Mouse (Mus musculus) bone marrow, adult 2 months (tissue): ENCODE results near the gene Gpr176. TPM values are rescaled to one million over a fixed set of nuclear protein-coding genes. Genes with fewer than 3 reads are reported as not detected.
"Not testable (repeated sequence)": the region's sequence is repeated elsewhere in the genome, so short reads cannot be mapped to it uniquely, and the experiment has no call there.

ENCODE experiments used
- H3K27ac ChIP-seq: fragments of 200-500 bp; 2 replicates; pipeline ENCODE4 v1.5.1; 2012; ENCODE audit warnings: low read depth, mild to moderate bottlenecking, control low read depth, inconsistent platforms, low read length; ENCODE audit not compliant: control insufficient read depth, poor library complexity, insufficient read depth
- H3K4me1 ChIP-seq: fragments of 200-500 bp; 2 replicates; pipeline ENCODE4 v1.6.1; 2011; ENCODE audit warnings: low read length; ENCODE audit not compliant: control insufficient read depth, insufficient read depth
- H3K4me3 ChIP-seq: fragments of 200-500 bp; replicated peaks from 2 replicates; pipeline ENCODE3; 2011; ENCODE audit warnings: mild to moderate bottlenecking, low read depth, low read length, control low read depth; ENCODE audit not compliant: control insufficient read depth
- CTCF ChIP-seq: fragments of 200-500 bp; IDR thresholded peaks from 2 replicates; pipeline ENCODE4 v1.5.1; 2011; ENCODE audit warnings: low read length, control low read depth; ENCODE audit not compliant: control insufficient read depth, insufficient read depth
- POLR2A ChIP-seq: fragments of 200-500 bp; IDR thresholded peaks from 2 replicates; pipeline ENCODE4 v1.6.1; 2011; ENCODE audit warnings: low read depth, mild to moderate bottlenecking, control low read depth, low read length, borderline replicate concordance; ENCODE audit not compliant: control insufficient read depth
- WGBS: fragments of 180-500 bp; shearing (Covaris S2); methylation state at CpG from one replicate; pipeline ENCODE4 v1.1.7; 2018; 5-methylcytosine and 5-hydroxymethylcytosine counted together
- polyA plus RNA-seq: library from polyadenylated mRNA; stranded (reverse); fragments of >200 nt; gene quantifications from 2 replicates; pipeline ENCODE4 v1.2.4, GENCODE M21; 2011; ENCODE audit warnings: low replicate concordance; ENCODE audit not compliant: missing spikeins, insufficient read depth, insufficient read length

Gene Gpr176
- polyA plus RNA-seq, 1 experiment: not detected

- H3K27ac ChIP-seq: no peak overlapping the region
- no peak for TF ChIP-seq CTCF
- TF ChIP-seq POLR2A: no peak
- no peaks in the 10 kb centered on the region; the same call in 1 of the 2 replicates for H3K4me1 ChIP-seq
- H3K4me3 ChIP-seq: no peak overlapping the region
- 89% methylated on average over 5 of the region's 5 CpGs for WGBS
Observed at GRCm38 (mm10) chr2:118293583-118293982, 79.6 kb downstream of the Gpr176 start.

DNA sequence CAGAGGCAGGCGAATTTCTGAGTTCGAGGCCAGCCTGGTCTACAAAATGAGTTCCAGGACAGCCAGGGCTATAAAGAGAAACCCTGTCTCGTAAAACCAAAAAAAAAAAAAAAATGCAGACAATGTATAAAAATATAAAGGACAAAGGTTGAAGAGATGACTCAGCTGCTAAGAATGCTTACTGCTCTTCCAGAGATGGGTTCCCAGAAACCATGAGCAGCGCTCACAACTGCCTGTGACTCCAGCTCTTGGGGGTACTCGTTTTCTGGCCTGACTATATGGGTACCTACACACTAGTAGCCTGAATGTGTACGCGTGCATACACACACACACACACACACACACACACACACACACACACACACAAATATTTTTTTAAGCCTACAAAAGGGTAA, 84.2 kb downstream of the Gpr176 start:
- 74% methylated on average over 7 of the region's 7 CpGs for WGBS
- H3K4me3 ChIP-seq: not testable (repeated sequence)

DNA sequence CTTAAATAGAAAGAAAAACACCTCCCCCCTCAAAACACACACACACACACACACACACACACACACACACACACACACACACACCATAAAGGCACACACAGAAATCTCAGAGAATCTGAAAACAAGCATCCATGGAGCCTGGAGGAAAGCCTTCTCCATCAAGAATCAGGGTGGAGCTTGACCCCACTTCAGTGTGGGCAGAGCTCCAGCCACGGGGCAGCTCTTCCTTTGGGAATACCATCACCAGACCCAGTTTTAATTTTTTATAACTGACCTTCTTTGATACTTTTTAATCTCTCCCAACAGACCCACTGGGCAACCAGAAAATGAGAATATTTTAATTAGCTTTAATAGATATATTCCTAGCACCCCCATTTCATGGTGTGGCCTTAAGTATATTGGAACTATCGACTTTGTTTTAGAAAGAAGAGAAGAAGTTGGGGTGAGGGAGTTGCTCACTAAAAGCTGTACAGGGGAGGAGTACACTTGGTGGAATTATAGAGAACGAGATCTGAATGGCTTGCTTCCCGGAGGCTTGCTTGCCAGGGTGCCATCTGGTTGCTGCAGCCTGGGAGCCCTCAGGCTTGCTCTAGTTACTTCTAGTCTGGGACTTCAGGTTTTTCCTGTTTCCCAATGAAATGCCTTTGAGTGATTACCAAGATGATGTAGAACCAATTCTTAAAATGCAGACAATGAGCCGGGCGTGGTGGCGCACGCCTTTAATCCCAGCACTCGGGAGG, 84.7 kb downstream of the Gpr176 start:
- TF ChIP-seq POLR2A (no peak), CTCF (no peak)
- Histone ChIP-seq H3K4me1 (no peaks in the 10 kb centered on the region), H3K27ac (no peak overlapping the region), H3K4me3 (no peak overlapping the region)
- 81% methylated on average over 9 of the region's 9 CpGs for WGBS

More for the DNA sequence above, 84.2 kb downstream of the Gpr176 start:
- H3K4me1 ChIP-seq, H3K27ac ChIP-seq: not testable (repeated sequence)

DNA sequence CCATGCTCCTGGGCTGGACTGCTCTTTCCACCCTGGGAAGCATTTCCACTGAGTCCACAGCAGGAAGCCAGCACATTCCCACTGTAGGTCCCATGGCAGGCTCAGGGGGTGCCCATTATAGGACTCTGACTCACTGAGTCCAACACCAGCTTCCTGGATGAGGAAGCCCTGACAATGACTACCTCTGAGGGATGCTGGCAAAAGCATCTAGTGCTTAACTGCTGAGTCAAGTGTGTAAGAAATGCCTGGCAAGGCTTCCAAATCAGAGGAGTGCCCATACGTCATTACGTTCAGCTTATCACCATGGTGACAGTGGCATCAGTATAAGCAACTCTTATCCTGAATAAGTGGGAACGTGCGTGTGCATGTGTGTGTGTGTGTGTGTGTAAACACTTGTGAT, 85.5 kb downstream of the Gpr176 start:
- no peak for TF ChIP-seq CTCF
- no peak for TF ChIP-seq POLR2A
- no peak overlapping the region for H3K4me3 ChIP-seq
- 85% methylated on average over 4 of the region's 4 CpGs for WGBS
- H3K27ac ChIP-seq: no peak overlapping the region
- no peaks in the 10 kb centered on the region for H3K4me1 ChIP-seq

DNA sequence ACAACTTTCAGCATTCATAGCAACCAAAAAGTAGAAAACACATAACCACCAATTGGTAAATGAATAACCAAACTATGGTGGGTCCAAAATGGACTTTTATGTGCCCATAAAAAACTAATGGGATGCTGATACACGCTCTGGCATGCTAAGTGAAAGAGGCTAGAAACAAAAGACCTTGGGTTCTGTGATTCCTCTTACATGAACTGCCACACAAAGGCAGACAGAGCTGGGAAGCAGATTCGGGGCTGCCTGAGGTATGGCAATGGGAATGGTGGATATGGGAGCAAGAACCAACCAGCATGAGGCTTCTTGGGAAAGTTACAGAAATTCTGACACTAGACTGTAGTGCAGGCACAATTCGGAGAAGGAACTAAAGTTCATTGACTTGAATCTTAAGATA, 90.8 kb downstream of the Gpr176 start:
- no peak overlapping the region for H3K4me3 ChIP-seq
- TF ChIP-seq POLR2A (no peak), CTCF (no peak)
- WGBS: 66% methylated on average over 3 of the region's 3 CpGs
- H3K27ac ChIP-seq: no peak overlapping the region
- H3K4me1 ChIP-seq: no peaks in the 10 kb centered on the region

DNA sequence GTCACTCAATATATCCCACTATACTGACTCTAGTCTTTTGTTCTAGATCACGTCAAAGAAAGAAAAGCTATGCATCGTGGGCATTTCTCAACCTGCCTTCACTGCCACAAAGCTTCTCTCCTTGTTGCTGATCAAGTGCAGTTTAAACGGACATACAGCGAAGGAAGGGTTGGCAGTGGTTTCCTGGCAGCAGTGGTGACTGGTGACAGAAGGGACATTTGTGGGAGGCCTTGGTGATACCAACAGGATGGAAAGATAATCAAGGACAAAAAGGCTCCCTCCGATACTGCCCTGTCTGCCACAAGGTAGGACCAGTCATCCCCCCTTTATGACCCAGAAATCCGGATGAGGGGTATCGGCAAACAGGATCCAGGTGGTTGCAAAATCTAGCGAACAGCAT, 95.0 kb downstream of the Gpr176 start:
- Histone ChIP-seq H3K27ac (no peak overlapping the region), H3K4me3 (no peak overlapping the region), H3K4me1 (no peaks in the 10 kb centered on the region)
- 68% methylated on average over 8 of the region's 8 CpGs for WGBS
- TF ChIP-seq POLR2A: no peak
- TF ChIP-seq CTCF: no peak

- WGBS: 85% methylated on average over 10 of the region's 10 CpGs
- no peak overlapping the region for H3K27ac ChIP-seq
- TF ChIP-seq CTCF (no peak), POLR2A (no peak)
- H3K4me1 ChIP-seq: no peaks in the 10 kb centered on the region
- H3K4me3 ChIP-seq: no peak overlapping the region
Observed at GRCm38 (mm10) chr2:118271606-118272005, 101.6 kb downstream of the Gpr176 start.

GRCm38 (mm10) chr2:118270213-118270612, 103.0 kb downstream of the Gpr176 start:
- WGBS: 85% methylated on average over 14 of the region's 14 CpGs
- TF ChIP-seq CTCF: no peak
- no peak for TF ChIP-seq POLR2A
- no peak overlapping the region for H3K4me3 ChIP-seq
- H3K27ac ChIP-seq: no peak overlapping the region
- H3K4me1 ChIP-seq: no peaks in the 10 kb centered on the region; the same call in 1 of the 2 replicates

GRCm38 (mm10) chr2:118263914-118264201, 109.4 kb downstream of the Gpr176 start:
- TF ChIP-seq POLR2A (no peak), CTCF (no peak)
- peak overlapping the region; percentile 70; the same call in 1 of the 2 replicates for H3K27ac ChIP-seq
- peaks cover 4% of the 10 kb centered on the region; the same call in 1 of the 2 replicates for H3K4me1 ChIP-seq
- H3K4me3 ChIP-seq: no peak overlapping the region
- 3% methylated on average over 2 of the region's 2 CpGs for WGBS
